Mouse (Mus musculus) thymus, adult 18-20 months (tissue): ENCODE measurements around the gene Slc17a1.

Source experiments
- DNase-seq, 2 experiments: peaks; one replicate each; pipeline ENCODE4 v3.0.0; 2022; ENCODE audit warnings: mixed read lengths in 2 of 2

The Slc17a1 gene

DNA sequence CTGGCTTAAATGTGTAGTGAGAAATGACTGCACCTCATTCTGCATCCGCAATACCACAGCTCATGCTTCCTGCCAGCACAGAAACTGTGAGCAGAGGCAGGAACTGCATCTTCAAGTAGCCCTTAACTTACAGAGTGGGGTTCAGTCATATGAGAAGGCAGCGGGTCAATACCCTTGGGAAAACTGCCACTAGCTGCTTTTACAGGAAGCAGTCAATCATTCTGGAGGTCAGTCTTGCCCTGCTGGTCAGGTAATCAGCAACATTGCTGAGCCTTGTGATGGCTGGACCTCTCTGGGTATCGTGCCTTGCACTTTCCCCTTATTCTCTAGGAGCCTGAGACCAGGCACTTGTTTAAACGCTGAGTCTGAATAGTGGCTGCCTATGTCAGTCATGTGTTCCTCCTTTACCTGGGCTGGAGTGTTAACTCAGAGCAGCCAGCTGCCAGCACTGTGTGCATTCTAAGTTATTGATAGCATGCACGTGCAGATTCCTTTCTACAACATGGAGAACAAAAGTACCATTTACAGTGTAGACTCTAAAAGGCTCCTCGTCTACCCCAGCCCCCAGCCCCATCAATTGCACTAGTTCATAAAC lies 21.6 kb downstream of the Slc17a1 start:
- DNase-seq: no peak

- DNase-seq: no peak
These were observed 25.2 kb downstream of the Slc17a1 start for GRCm38 (mm10) chr13:23892592-23893268.

DNA sequence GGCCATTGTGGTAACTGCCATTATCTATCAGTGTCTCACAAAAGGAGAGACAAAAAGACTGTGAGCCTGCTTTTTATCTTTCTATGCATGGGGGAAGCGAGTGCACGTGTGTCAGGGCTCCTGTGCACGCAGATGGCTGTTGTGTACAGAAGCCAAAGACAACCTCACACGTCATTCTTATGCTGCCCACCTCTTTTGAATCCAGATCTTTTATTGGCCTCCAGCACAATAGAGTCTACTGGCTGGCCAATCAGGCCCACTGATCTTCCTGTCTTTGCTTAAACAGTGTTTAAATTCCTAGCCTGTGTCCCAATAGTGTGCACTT lies 25.7 kb downstream of the Slc17a1 start:
- no peak for DNase-seq

GRCm38 (mm10) chr13:23898242-23898641 lies 30.7 kb downstream of the Slc17a1 start:
- DNase-seq: peak in 1 of 2 experiments; percentile 9

- no peak for DNase-seq
These were observed 39.4 kb downstream of the Slc17a1 start for GRCm38 (mm10) chr13:23906906-23907305.

DNA sequence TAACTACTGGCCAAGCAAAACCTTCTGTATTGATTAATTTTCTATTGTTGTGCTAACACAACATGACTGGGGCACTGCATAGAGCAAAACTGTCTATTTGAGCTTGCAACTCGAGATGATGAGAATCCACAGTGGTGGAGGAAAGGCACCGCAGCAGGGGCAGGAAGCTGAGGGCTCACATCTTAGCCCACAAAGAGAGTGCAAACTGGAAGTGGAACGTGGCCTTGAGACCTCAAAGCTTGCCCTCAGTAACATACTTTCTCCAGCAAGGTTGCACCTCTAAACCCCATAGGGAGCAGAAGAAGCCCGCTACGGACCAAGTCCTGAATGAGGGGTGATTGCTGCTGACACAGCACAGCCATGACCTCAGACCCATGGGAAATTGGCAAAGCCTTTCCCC lies 42.6 kb downstream of the Slc17a1 start:
- no peak for DNase-seq

GRCm38 (mm10) chr13:23911335-23911734 lies 43.8 kb downstream of the Slc17a1 start:
- no peak for DNase-seq

GRCm38 (mm10) chr13:23913791-23914306 lies 46.3 kb downstream of the Slc17a1 start:
- DNase-seq: no peak

- DNase-seq: no peak
These were observed 47.0 kb downstream of the Slc17a1 start, which contains the start of gene Slc17a4 for GRCm38 (mm10) chr13:23914376-23915167. Gene Slc17a4, minus strand, starts transcription at chr13:23915009.

DNA sequence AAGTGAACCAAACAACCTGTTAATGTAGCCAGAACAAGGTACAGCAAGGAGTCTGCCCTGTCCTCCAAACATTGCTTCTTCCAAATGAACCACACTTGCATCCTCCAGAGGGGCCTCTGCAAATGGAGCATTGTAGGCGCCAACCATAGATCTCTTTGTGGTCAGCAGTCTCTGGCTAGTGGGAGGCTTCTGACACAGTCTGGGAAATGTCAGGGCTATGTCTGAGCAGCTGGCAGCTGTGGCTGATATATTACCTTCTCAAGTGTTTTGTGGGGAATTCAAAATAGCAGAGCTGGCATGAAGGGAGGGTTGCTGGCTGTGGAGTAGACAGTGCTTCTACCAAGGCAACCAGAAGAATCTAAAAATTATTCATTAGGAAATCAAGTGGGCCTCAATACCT lies 48.6 kb downstream of the Slc17a1 start:
- DNase-seq: no peak

GRCm38 (mm10) chr13:23917674-23918073 lies 50.1 kb downstream of the Slc17a1 start:
- no peak for DNase-seq

DNA sequence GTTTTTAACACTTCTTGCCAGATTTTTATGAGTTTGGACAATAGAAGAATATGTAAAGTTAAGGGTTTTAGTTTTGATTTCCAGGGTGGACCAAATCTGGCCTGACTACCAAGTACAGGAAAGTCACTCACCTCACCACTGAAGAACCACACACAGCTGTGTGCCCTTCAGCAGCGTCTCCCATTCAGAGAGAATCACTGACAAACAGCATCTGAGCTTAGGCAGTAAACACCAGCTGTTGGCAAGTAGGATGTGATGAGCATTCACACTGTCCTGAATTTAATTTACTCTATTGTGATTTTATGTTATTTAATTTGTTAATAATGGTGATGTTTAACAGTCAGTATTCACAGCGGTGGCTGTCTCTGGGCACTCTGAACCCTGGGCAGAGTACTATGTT lies 58.2 kb downstream of the Slc17a1 start:
- DNase-seq: no peak

DNA sequence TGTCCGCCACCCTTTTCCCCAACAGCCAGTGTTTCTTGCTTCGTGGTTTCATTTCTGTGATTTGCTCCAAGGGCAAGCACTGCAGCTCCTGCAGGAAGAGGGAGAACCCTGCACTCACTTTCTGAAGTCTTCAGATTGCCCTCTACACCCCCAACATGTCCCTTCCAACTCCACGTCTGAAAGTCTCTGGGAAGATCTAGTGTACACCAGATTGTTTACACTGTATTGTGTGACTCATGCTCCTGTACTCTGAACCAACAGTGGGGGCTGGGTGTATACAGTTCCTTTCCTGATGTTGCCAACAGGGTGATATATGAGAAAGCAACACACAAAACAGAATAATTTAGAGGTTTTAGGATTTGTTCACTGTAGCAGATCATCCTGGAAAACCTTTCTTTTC lies 61.1 kb downstream of the Slc17a1 start:
- DNase-seq: no peak

DNA sequence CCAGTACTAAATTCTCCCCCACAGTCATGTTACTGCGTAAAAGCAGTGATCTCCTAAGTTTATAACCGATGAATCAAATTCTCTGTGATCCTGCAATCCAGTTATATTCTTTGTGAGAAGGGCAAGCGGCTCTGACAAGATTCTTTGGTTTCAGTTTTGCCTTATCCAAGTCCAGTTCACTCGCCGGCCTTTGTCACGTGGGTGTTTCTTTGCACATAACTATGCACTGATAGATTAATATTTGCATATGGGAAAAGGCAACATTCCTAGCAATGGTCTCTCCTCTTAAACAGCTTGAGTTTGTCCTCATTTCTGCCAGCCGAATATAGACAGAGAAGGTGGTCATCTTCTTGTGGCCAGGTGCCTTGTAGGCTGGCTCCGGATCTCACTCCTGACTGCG lies 62.9 kb downstream of the Slc17a1 start:
- no peak for DNase-seq

- DNase-seq: no peak
These were observed 63.4 kb downstream of the Slc17a1 start for GRCm38 (mm10) chr13:23930904-23931303.

DNA sequence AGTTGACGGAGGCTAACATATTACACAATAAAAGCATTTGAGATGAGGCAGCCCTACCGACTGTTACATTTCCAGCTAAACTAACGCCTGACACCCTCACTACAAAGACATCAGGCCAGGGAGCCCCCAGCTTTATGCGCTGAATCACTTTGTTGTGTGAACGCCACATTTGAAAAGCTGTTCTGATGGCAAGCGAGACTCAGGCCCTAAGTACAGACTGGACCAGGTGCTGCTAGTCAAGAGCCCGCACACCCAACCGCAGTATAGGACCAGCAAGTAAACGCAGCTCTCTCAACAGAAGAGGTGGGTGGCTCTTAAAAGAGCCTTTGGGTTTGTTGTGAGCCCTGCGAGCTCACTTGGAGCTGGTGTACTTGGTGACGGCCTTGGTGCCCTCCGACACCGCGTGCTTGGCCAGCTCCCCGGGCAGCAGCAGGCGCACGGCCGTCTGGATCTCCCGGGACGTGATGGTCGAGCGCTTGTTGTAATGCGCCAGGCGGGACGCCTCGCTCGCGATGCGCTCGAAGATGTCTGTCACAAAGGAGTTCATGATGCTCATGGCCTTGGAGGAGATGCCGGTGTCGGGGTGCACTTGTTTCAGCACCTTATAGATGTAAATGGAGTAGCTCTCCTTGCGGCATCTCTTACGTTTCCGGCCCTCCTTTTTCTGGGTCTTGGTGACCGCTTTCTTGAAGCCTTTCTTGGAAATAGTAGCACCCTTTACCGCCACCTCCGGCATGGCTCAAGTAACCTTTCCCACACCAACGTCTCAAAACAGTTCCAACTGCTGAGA lies 66.1 kb downstream of the Slc17a1 start, which contains the start of gene Hist1h2ba:
Gene Hist1h2ba, minus strand, starts transcription at position 736 of the 790 bp plus-strand sequence.
- DNase-seq: no peak

GRCm38 (mm10) chr13:23934211-23934520 lies 66.6 kb downstream of the Slc17a1 start, which contains the start of gene Hist1h2aa:
Gene Hist1h2aa, plus strand, starts transcription at chr13:23934462.
- no peak for DNase-seq

DNA sequence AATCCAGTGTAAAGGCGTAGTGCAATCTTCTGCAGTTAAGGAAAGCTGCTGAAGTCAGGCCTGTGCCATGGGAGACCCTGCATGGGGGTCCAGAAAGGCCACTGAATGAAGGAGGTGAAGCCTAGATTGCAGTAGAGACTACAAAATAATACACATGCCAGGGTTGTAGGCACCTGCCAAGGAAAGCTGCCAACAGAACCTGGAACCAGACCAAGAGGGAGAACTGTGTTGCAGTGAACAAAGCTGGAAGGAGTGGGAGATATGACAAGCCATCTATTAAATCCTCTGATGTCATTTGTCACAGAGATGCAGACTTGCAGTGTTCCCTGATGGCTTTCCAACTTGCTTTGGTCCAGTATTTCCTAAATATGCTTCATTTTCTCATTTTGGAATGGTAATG lies 71.1 kb downstream of the Slc17a1 start:
- no peak for DNase-seq

DNA sequence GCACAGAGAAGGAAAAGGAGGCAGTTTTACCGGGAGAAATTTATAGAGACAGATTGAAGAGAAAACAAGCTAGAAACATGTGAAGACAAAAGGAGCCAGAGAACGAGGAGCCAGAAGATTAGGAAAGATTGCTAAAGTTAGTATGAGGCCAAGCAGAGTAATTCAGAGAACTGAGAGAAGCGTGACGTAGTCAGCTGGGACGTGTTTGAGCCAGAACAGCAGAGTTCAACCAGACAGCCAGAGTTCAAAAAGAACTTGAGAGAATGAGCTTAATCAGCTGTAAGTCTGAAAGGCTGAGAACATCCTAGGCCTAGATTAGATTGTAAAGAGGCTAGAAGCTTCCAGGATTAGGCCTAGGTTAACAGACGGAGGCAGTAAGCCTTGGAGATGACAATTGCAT lies 72.7 kb downstream of the Slc17a1 start:
- DNase-seq: no peak

GRCm38 (mm10) chr13:23942861-23943260 lies 75.3 kb downstream of the Slc17a1 start:
- no peak for DNase-seq
